Mouse (Mus musculus) ES-Bruce4 (cell line): ENCODE data around the gene Eps15. TPM values are rescaled to one million over a fixed set of nuclear protein-coding genes. Genes with fewer than 3 reads are reported as not detected.
"Not testable (repeated sequence)": the region's sequence is repeated elsewhere in the genome, so short reads cannot be mapped to it uniquely, and the experiment has no call there.

Source experiments
- H3K27ac ChIP-seq: 2 replicates; pipeline ENCODE4 v1.5.1; 2012; ENCODE audit warnings: low read length, inconsistent platforms; ENCODE audit not compliant: insufficient read depth
- H3K27me3 ChIP-seq: 2 replicates; pipeline ENCODE4 v1.6.1; 2012; ENCODE audit warnings: mild to moderate bottlenecking, low read length, inconsistent platforms; ENCODE audit not compliant: control insufficient read depth, poor library complexity, insufficient read depth, severe bottlenecking
- H3K36me3 ChIP-seq: 2 replicates; pipeline ENCODE4 v1.6.1; 2012; ENCODE audit warnings: inconsistent platforms, mild to moderate bottlenecking, low read length, moderate library complexity; ENCODE audit not compliant: control insufficient read depth, poor library complexity, insufficient read depth, severe bottlenecking
- H3K4me1 ChIP-seq: one replicate; pipeline ENCODE4 v1.8.1; 2011; ENCODE audit warnings: low read length; ENCODE audit not compliant: control insufficient read depth, insufficient read depth
- H3K4me3 ChIP-seq: 2 replicates; pipeline ENCODE4 v1.5.1; 2011; ENCODE audit warnings: low read depth, mild to moderate bottlenecking, low read length
- H3K9ac ChIP-seq: 2 replicates; pipeline ENCODE4 v1.6.1; 2012; ENCODE audit warnings: low read depth, mild to moderate bottlenecking, inconsistent platforms; ENCODE audit not compliant: poor library complexity, severe bottlenecking
- H3K9me3 ChIP-seq: replicated peaks from 2 replicates; pipeline ENCODE4 v1.6.1; 2012; ENCODE audit warnings: mild to moderate bottlenecking, low read length, inconsistent platforms; ENCODE audit not compliant: control insufficient read depth, poor library complexity, insufficient read depth, severe bottlenecking
- CTCF ChIP-seq: IDR thresholded peaks from one replicate; pipeline ENCODE4 v1.8.1; 2011; ENCODE audit warnings: low read depth, low read length
- EP300 ChIP-seq: IDR thresholded peaks from 2 replicates; pipeline ENCODE4 v1.6.1; 2011; ENCODE audit warnings: low read depth, low read length; ENCODE audit not compliant: insufficient read depth
- POLR2A ChIP-seq: IDR thresholded peaks from one replicate; pipeline ENCODE4 v1.8.1; 2011; ENCODE audit warnings: low read length; ENCODE audit not compliant: insufficient read depth
- polyA plus RNA-seq: library from polyadenylated mRNA; stranded (reverse); fragments of >200 nt; gene quantifications from 2 replicates; pipeline ENCODE4 v1.2.4, GENCODE M21; 2011; ENCODE audit warnings: low read depth; ENCODE audit not compliant: missing spikeins, insufficient read depth, insufficient read length

Eps15 gene
- polyA plus RNA-seq, 1 experiment, result 47.1 TPM

DNA sequence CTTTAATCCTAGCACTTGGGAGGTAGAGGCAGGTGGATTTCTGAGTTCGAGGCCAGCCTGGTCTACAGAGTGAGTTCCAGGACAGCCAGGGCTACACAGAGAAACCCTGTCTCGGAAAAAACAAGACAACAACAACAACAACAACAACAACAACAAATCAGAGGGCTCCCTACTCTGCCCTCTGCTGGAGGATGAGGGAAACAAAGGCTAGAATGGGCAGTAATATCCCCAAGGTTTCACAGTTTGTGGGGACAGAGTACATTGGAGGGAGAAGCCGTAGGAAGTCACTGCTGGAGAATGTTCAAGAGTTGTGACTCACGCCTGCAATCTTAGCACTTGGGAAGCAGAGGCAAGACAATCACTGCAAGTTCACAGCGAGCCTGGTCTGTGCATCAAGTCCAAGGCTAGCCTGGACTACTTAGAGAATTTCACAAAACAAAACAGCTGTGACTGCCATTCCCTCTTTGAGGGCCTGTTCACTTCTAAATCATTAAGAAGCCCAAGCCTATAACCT, 121.2 kb downstream of the Eps15 start:
- no peak for TF ChIP-seq CTCF
- TF ChIP-seq POLR2A, result no peak
- no peak for TF ChIP-seq EP300
- Histone ChIP-seq H3K9me3 (no peaks in the 10 kb centered on the region), H3K4me1 (no peaks in the 10 kb centered on the region)

GRCm38 (mm10) chr4:109404908-109405307, 124.8 kb downstream of the Eps15 start:
- not testable (repeated sequence) for H3K27me3 ChIP-seq, H3K9ac ChIP-seq, H3K4me1 ChIP-seq, H3K36me3 ChIP-seq, H3K27ac ChIP-seq, H3K9me3 ChIP-seq, H3K4me3 ChIP-seq

More for the DNA sequence above, 121.2 kb downstream of the Eps15 start:
- Histone ChIP-seq H3K9ac (no peak overlapping the region), H3K4me3 (no peak overlapping the region), H3K27me3 (no peaks in the 10 kb centered on the region), H3K36me3 (no peaks in the 10 kb centered on the region), H3K27ac (no peak overlapping the region)

DNA sequence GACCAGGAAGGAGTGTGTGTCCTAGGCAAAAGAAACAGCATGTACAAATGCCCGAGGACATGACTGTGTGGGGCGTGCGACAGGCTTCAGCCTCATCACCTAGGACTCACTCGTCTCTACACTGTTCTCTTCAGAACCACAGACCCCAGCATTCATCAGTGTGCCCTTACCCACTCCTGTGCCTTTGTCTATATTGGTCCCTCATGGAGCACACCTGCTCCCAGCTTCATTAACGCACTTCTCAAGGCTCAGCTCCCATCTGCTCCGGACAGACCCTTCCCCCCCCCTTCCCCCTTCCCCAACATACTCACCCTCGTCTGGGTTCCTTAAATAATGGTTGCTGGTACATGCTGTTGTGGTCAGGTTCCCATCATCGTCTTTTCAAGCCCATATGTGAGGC, 125.3 kb downstream of the Eps15 start:
- Histone ChIP-seq H3K4me3 (no peak overlapping the region), H3K9me3 (no peaks in the 10 kb centered on the region), H3K4me1 (no peaks in the 10 kb centered on the region), H3K9ac (no peak overlapping the region), H3K27me3 (no peaks in the 10 kb centered on the region; the same call in 1 of the 2 replicates), H3K36me3 (no peaks in the 10 kb centered on the region), H3K27ac (no peak overlapping the region)
- no peak for TF ChIP-seq CTCF
- TF ChIP-seq POLR2A, result no peak
- TF ChIP-seq EP300, result no peak

DNA sequence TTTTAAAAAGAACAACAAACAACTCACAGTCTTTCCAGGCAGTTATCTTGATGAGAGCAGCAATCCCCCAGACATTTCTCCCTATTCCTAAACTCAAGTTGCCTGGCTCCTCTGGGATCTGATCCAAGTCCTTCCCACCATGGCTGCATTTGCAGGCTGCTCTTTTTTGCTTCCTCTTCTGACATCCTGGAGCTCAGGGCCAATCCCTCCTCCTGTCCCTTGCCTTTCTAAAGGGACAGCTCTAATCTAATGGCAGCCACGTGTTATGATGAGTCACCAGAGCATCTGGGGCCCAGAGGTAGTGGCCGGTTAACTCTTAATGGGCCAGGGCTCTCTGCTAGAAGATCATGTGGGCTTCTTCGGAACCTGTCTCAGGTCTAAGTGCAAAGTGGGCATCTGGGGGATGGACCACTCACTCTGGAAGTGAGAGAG, 126.0 kb downstream of the Eps15 start:
- Histone ChIP-seq H3K27me3 (no peaks in the 10 kb centered on the region; the same call in 1 of the 2 replicates), H3K36me3 (no peaks in the 10 kb centered on the region), H3K4me3 (peak overlapping the region; percentile 69), H3K4me1 (no peaks in the 10 kb centered on the region), H3K9me3 (no peaks in the 10 kb centered on the region), H3K9ac (no peak overlapping the region; the same call in 1 of the 2 replicates), H3K27ac (no peak overlapping the region)
- TF ChIP-seq EP300 (no peak), POLR2A (no peak), CTCF (no peak)

DNA sequence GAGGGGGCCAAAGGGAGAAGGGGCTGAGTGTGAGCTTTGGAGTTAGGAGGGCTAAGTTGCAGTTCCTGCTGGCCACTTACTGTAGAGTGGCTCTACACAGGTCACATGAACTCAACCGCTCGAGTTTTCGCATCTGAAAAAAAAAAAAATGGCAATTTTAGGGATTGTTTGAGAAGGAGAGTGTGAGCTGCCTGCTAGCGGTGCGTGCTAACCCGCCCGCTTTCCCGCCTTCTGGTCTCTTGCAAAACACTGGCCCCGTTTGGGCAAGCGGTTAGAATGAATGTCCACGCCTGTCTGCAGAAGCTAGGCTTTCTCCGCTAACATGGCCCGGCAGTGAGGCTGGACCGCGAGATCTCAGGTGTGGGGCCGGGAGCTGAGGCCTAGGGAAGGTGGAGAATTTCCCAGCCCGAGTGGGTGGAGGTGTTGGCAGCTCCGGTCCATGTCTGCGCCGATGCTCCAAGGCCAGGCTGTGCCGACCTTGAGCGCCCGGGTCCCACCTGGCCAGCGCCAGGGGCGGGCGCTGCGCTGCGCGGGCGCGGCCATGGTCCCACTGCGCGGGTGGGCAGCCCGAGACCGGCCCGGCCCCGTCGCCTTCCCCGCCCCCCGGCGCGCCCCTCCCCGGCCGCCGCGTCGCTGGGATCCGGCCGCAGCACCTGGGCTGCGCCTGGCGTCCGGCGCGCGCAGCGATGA, 126.6 kb downstream of the Eps15 start, which contains the start of gene Ttc39a:
Gene Ttc39a (plus strand): TSS at position 138 of the 690 bp plus-strand sequence.
- H3K36me3 ChIP-seq, result no peaks in the 10 kb centered on the region
- TF ChIP-seq POLR2A, result no peak
- TF ChIP-seq CTCF, result no peak
- TF ChIP-seq EP300, result no peak
- peak within 1 kb of the TSS; percentile 75 for H3K9ac ChIP-seq
- H3K9me3 ChIP-seq, result no peaks in the 10 kb centered on the region
- no peaks in the 10 kb centered on the region; the same call in 1 of the 2 replicates for H3K27me3 ChIP-seq
- H3K4me1 ChIP-seq, result no peaks in the 10 kb centered on the region
- no peak within 1 kb of the TSS for H3K27ac ChIP-seq
- H3K4me3 ChIP-seq, result peak within 1 kb of the TSS; percentile 69

DNA sequence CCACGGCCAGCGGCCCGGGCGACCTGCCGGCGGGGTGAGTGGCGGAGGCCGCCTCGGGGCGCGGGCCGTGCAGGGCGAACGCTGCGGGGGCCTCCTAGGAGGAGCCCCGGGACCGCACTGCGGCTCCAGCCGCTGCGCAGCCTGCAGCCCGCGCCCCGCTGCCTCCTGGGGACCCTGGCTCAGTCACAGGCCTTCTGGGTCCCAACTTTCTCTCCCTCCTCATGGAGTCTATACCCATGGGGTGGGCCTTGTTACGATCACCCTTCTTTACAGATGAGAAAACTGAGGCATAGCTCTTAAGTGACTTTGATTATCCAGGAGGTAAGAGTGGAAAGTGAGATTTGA, 127.1 kb downstream of the Eps15 start:
- Histone ChIP-seq H3K4me3 (peak overlapping the region; percentile 53), H3K36me3 (no peaks in the 10 kb centered on the region), H3K27ac (no peak overlapping the region), H3K27me3 (no peaks in the 10 kb centered on the region; the same call in 1 of the 2 replicates), H3K9me3 (no peaks in the 10 kb centered on the region), H3K4me1 (no peaks in the 10 kb centered on the region), H3K9ac (peak overlapping the region; percentile 75)
- TF ChIP-seq CTCF (no peak), POLR2A (no peak), EP300 (no peak)
